Mouse (Mus musculus): Measurements from ENCODE around the gene Ctf2. TPM values are rescaled to one million over a fixed set of nuclear protein-coding genes. Genes with fewer than 3 reads are reported as not detected.

Gene Ctf2
- total RNA-seq, 2 experiments from 2014 or later, result not detected

Small RNA genes lying within 50 kb of the gene (microRNA-seq; reads per million reads assigned to microRNA genes)
- gene Mir762, result not detected

Other genes with a start within 250 kb of the Ctf2 start
- 10 to 100 TPM; 54.4 to 58.7 TPM for gene Srcap, start 220.2 kb downstream of the Ctf2 start, total RNA-seq (2021)
- gene Gm42715, start 212.6 kb downstream of the Ctf2 start, total RNA-seq (2021), result 10 to 100 TPM in 1 of 2 experiments, 1 to 10 TPM in 1; 10.0 to 10.1 TPM
- not detected for gene Tmem265, start 170.8 kb downstream of the Ctf2 start, total RNA-seq (2021)
- 10 to 100 TPM; 15.6 to 18.9 TPM for gene Phkg2, start 158.8 kb downstream of the Ctf2 start, total RNA-seq (2021)
- gene Ccdc189, start 143.6 kb downstream of the Ctf2 start, total RNA-seq (2021), result 10 to 100 TPM; 11.3 to 11.4 TPM
- 10 to 100 TPM; 37.8 to 44.8 TPM for gene Rnf40, start 143.4 kb downstream of the Ctf2 start, total RNA-seq (2021)
- 10 to 100 TPM; 22.2 to 25.5 TPM for gene Zfp629, start 116.4 kb downstream of the Ctf2 start, total RNA-seq (2021)
- gene Bcl7c, start 23.2 kb downstream of the Ctf2 start, total RNA-seq (2021), result 10 to 100 TPM; 36.6 to 41.5 TPM
- 1 to 10 TPM; 7.1 to 9.3 TPM for gene Ctf1, start 19.4 kb downstream of the Ctf2 start, total RNA-seq (2021)
- gene Fbxl19, start 12.4 kb upstream of the Ctf2 start, total RNA-seq (2021), result 1 to 10 TPM; 3.0 to 4.2 TPM
- gene Orai3, start 37.6 kb upstream of the Ctf2 start, total RNA-seq (2021), result 10 to 100 TPM; 16.5 to 19.4 TPM
- gene Setd1a, start 44.5 kb upstream of the Ctf2 start, total RNA-seq (2021), result 10 to 100 TPM; 18.8 to 21.1 TPM
- gene Gm49388, start 53.4 kb upstream of the Ctf2 start, total RNA-seq (2021), result 1 to 10 TPM; 2.0 to 3.6 TPM
- 10 to 100 TPM; 15.4 to 16.0 TPM for gene Hsd3b7, start 68.4 kb upstream of the Ctf2 start, total RNA-seq (2021)
- gene Stx4a, start 92.1 kb upstream of the Ctf2 start, total RNA-seq (2021), result 10 to 100 TPM; 61.4 to 68.7 TPM
- under 1 TPM; 0.39 to 0.42 TPM for gene Stx1b, start 92.4 kb upstream of the Ctf2 start, total RNA-seq (2021)
- 10 to 100 TPM; 17.2 to 18.4 TPM for gene Zfp646, start 144.1 kb upstream of the Ctf2 start, total RNA-seq (2021)
- 1 to 10 TPM; 3.4 to 4.7 TPM for gene Zfp668, start 144.7 kb upstream of the Ctf2 start, total RNA-seq (2021)
- gene Prss53, start 158.8 kb upstream of the Ctf2 start, total RNA-seq (2021), result 1 to 10 TPM in 1 of 2 experiments, under 1 TPM in 1; 0.99 to 1.3 TPM
- not detected for gene Gm21974, start 163.3 kb upstream of the Ctf2 start, total RNA-seq (2021)
- gene Vkorc1, start 163.5 kb upstream of the Ctf2 start, total RNA-seq (2021), result 10 to 100 TPM; 15.2 to 22.0 TPM
- 100 to 1,000 TPM in 1 of 2 experiments, 10 to 100 TPM in 1; 98.8 to 104 TPM for gene Bckdk, start 171.9 kb upstream of the Ctf2 start, total RNA-seq (2021)
- gene Kat8, start 180.3 kb upstream of the Ctf2 start, total RNA-seq (2021), result 10 to 100 TPM; 12.3 to 13.5 TPM
- not detected for gene Prss8, start 197.9 kb upstream of the Ctf2 start, total RNA-seq (2021)
- gene Prss36, start 214.6 kb upstream of the Ctf2 start, total RNA-seq (2021), result 1 to 10 TPM; 7.5 to 8.1 TPM
- gene Fus, start 235.3 kb upstream of the Ctf2 start, total RNA-seq (2021), result 100 to 1,000 TPM; 139 to 171 TPM